Mouse (Mus musculus) testis, postnatal 14 days (tissue): ENCODE measurements around the gene Itm2c.

ENCODE experiments used
- DNase-seq: peaks from one replicate; pipeline ENCODE4 v3.0.0; 2021; ENCODE audit warnings: low spot score

The Itm2c gene

GRCm38 (mm10) chr1:85899388-85899761 is 5.3 kb downstream of the Itm2c start:
- DNase-seq, result no peak

DNA sequence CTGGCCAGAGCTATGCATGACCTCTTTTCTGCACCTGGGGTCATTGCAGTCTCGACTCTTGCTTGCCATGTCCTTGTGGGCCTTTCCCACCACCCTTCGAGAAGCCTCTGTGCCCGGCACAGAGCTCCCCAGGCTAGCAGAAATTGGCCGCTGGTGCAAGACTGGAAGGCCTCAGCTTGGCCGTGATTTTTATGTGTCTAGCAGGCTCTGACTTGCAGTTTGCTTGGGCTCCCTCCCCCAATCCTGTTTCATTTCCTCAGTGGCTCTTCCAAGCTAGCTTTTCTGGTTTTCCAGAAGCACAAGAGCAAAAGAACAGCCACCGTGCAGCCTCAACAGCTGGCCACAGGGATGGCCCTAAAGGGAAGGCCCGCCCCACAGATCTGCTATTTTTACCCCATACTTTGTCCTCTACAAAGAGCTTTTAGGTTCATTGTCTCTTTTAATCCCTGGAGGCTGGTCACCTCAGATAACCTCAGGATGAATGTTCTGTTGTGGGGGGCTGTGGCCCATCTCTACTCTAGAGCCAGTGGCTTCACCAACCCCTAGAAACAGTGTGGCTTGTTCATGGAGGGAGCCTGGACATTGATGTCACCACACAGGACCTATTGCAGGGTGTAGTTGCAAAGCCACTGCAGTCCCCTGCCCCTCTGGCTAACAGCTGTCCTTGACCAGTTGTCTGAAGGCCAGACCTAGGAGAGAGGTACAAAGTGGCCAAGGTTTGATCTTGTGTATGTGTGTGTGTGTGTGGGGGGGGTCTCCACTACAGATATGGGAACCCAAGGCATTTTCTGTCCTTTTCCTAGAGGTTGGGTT is 6.6 kb downstream of the Itm2c start:
- DNase-seq, result no peak

DNA sequence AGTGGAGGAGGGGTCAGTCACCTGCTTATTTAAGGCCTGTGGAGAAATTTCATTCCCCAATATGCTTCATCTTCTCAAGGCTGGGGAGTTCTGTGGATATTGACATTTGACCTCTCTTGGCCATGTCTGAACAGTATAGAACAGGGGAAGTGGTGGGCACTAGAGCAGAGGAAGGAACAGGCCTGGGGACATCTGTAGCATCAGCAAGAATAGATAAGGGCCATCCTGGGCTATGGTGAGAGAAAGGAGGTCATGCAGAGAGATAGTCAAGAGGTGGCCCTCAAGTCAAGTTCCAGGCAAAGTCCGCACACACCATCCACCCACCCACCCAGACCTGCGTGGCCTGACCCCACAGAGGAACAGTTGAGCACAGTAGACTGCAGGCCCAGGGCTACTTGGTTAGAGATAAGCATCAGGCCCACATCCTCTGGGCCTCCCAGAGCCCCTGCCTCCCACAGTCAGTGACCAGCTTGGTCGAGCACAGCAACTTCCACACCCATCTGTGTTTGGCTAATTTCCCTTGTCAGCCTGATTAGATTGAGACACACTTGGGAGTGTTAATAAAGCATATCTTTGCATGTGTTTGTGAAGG is 7.5 kb downstream of the Itm2c start:
- peak; percentile 28 for DNase-seq

GRCm38 (mm10) chr1:85902108-85902561 is 8.1 kb downstream of the Itm2c start:
- peak; percentile 24 for DNase-seq

- no peak for DNase-seq
Measured at GRCm38 (mm10) chr1:85906892-85907291, 12.8 kb downstream of the Itm2c start.

GRCm38 (mm10) chr1:85908754-85909590 is 14.9 kb downstream of the Itm2c start:
- no peak for DNase-seq

- no peak for DNase-seq
Measured at GRCm38 (mm10) chr1:85913078-85913755, 19.1 kb downstream of the Itm2c start.

- no peak for DNase-seq
Measured at GRCm38 (mm10) chr1:85915890-85916289, 21.8 kb downstream of the Itm2c start.

GRCm38 (mm10) chr1:85916830-85917450 is 22.9 kb downstream of the Itm2c start:
- no peak for DNase-seq

- no peak for DNase-seq
Measured at GRCm38 (mm10) chr1:85919621-85920020, 25.5 kb downstream of the Itm2c start.

GRCm38 (mm10) chr1:85921725-85922124 is 27.6 kb downstream of the Itm2c start:
- DNase-seq, result no peak

- DNase-seq, result no peak
Measured at GRCm38 (mm10) chr1:85922127-85922864, 28.2 kb downstream of the Itm2c start.

DNA sequence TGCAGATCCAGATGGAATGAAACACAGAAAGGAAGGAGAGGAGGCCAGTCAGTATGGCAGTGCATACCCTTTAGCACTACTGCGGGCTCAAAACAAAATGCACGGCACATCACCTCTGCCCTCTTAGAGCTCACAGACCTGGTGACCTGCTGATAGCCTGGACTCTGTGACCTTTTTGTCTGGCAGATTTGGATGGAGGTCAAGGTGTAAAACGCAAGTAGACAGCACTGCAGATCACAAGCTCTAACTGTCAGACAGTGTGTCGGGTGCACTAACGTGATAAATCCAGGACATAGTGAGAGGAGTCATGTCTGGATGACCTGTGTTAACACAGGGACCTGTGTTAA is 28.8 kb downstream of the Itm2c start:
- DNase-seq, result no peak

DNA sequence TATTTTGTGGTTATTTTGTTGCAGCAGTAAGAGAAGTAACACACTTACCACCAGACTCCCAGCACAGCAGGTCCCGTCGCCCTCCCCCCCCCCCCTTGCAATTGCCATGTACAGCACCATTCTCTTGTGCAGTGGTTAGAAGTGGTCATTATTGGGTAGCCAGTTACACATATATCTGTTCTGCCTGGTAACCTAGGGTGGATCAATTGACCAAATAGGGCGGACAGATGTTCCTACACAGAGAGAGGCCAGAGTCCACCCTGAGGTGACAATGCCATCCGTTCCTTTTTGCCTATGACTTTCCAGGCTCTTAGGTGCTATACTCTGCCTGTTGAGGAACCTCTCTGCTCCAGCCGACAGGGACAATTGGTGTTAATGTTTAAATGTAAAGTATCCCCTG is 31.1 kb downstream of the Itm2c start:
- no peak for DNase-seq

DNA sequence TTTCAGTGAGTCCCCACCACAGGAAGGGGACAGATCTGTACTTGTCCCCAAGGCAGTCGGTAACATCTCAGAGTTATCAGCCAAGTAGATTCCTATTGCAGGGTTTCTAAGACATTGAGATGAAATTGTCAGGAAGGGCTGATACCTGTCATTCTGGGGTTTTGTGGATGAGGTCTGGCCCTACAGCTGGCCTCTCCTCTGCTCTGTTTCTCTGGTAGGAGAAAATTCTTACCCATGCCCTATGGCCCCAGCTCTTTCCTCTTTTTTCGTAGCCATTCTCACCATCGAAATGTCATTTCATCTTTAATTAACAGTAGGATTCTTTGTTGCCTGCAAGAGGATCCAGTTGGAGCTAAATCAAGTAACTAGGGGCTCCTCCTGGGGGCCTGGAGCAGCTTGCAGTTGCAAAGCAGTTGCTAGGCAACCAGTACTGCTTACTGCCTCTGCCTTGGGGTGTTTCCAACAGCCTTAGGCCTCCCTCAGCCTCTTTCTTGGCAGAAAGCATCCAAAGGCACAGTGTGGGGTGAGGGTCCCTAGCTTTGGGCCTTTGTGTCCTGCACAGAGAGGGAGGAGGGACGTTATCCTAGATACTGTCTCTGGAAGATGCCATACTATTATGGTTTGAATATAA is 34.1 kb downstream of the Itm2c start, which contains the start of gene 4933407L21Rik:
4933407L21Rik (plus strand) TSS at position 427 of the 631 bp plus-strand sequence.
- DNase-seq, result no peak

- no peak for DNase-seq
Measured at GRCm38 (mm10) chr1:85928688-85929065, 34.6 kb downstream of the Itm2c start.

DNA sequence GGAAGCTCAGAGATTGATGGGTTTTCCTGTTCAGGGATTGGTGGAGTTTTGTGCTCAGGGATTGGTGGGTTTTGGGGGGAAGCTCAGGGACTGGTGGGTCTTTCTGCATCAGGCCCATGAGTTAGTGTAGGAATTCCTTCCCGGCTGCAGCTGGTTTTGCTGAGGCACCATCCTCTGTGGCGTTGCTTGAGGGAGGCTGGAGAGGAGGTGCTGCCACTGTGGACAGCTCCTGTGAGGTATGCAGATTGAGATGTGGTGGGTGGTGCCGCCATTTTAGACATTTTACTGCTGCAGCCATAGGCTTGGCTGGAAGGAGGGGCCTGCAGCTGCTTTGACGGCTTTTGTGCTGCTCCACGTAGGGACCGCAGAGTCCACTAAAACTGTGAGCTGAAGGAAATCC is 35.3 kb downstream of the Itm2c start:
- no peak for DNase-seq

DNA sequence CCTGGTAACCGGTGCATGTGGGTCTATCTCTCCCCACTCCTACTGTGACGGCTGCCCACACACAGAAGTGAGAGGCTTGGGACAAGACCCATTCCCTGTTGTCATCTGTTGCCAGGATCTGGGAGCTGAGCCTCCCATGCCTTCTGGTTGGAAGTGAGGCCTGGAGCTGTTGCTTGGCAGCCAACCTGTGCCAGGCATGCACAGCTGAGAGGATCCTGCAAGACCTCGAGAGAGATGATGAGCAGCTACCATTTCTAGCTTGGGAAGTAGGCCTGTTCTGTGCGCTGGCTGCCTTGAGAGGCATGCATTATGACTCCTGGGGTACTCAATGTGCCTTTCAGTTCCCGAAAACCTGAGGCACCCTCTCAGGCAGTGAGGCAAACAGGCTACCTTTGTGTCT is 37.1 kb downstream of the Itm2c start:
- DNase-seq, result no peak

DNA sequence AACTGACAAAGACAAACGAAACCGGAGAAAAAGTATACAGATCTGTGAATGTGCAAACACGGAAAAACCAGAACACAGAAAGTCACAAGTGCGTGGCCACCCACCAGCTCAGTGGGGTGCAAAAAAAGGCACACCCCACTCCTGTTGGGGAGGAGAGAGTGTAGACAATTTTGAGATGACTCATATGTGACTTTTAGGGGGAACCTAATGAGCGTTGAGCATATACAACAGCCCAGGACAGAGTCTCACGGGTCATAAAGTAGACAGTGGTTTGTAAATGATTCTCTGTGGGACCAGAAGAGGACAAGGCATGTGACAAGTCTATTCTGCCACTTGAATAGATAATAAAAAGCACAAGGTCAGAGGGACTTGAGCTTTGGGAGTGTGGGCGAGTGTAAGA is 39.1 kb downstream of the Itm2c start:
- DNase-seq, result no peak

GRCm38 (mm10) chr1:85933631-85934465 is 39.8 kb downstream of the Itm2c start:
- DNase-seq, result no peak
